Mouse (Mus musculus): ENCODE data around the gene Slc25a16.
"Not testable (repeated sequence)": the region's sequence is repeated elsewhere in the genome, so short reads cannot be mapped to it uniquely, and the experiment has no call there.

Slc25a16 gene

GRCm38 (mm10) chr10:62902829-62903228 is 17.6 kb upstream of the Slc25a16 start:
- DNase-seq (ENCODE audit: low read depth, low spot score): no peak

GRCm38 (mm10) chr10:62906336-62906735 is 14.1 kb upstream of the Slc25a16 start:
- DNase-seq (ENCODE audit: low read depth, low spot score): no peak

GRCm38 (mm10) chr10:62908896-62909295 is 11.5 kb upstream of the Slc25a16 start, which contains the start of gene Tet1:
Gene Tet1 (minus strand): TSS chr10:62908996.
- DNase-seq (ENCODE audit: low read depth, low spot score): not testable (repeated sequence)

- no peak for DNase-seq (ENCODE audit: low read depth, low spot score)
Observed at GRCm38 (mm10) chr10:62911120-62911519, 9.3 kb upstream of the Slc25a16 start.

GRCm38 (mm10) chr10:62918985-62919384 is 1.4 kb upstream of the Slc25a16 start:
- no peak for DNase-seq (ENCODE audit: low read depth, low spot score)

- no peak for DNase-seq (ENCODE audit: low read depth, low spot score)
Observed at GRCm38 (mm10) chr10:62920766-62921156, 328 bp downstream of the Slc25a16 start.

- DNase-seq (ENCODE audit: low read depth, low spot score): no peak
Observed at GRCm38 (mm10) chr10:62924096-62924635, 3.7 kb downstream of the Slc25a16 start.

GRCm38 (mm10) chr10:62932381-62932780 is 11.9 kb downstream of the Slc25a16 start:
- DNase-seq (ENCODE audit: low read depth, low spot score): no peak

GRCm38 (mm10) chr10:62944975-62945580 is 24.6 kb downstream of the Slc25a16 start:
- no peak for DNase-seq (ENCODE audit: low read depth, low spot score)

- peak; percentile 88 for DNase-seq (ENCODE audit: low read depth, low spot score)
Observed at GRCm38 (mm10) chr10:62946738-62947471, 26.5 kb downstream of the Slc25a16 start, which contains the start of gene Dna2. Gene Dna2 (plus strand): TSS chr10:62947026.

GRCm38 (mm10) chr10:62948551-62948950 is 28.1 kb downstream of the Slc25a16 start:
- DNase-seq (ENCODE audit: low read depth, low spot score): no peak

- no peak for DNase-seq (ENCODE audit: low read depth, low spot score)
Observed at GRCm38 (mm10) chr10:62963956-62964355, 43.5 kb downstream of the Slc25a16 start.

GRCm38 (mm10) chr10:62965796-62966195 is 45.4 kb downstream of the Slc25a16 start:
- no peak for DNase-seq (ENCODE audit: low read depth, low spot score)

GRCm38 (mm10) chr10:62966291-62966690 is 45.9 kb downstream of the Slc25a16 start:
- no peak for DNase-seq (ENCODE audit: low read depth, low spot score)

GRCm38 (mm10) chr10:62971821-62972220 is 51.4 kb downstream of the Slc25a16 start:
- DNase-seq (ENCODE audit: low read depth, low spot score): no peak

GRCm38 (mm10) chr10:62979667-62980038 is 59.2 kb downstream of the Slc25a16 start:
- DNase-seq (ENCODE audit: low read depth, low spot score): no peak

- DNase-seq (ENCODE audit: low read depth, low spot score): peak; percentile 92
Observed at GRCm38 (mm10) chr10:62980039-62980954, 59.9 kb downstream of the Slc25a16 start, which contains the start of gene Rufy2. Gene Rufy2 (plus strand): TSS chr10:62980223.

- DNase-seq (ENCODE audit: low read depth, low spot score): peak; percentile 91
Observed at GRCm38 (mm10) chr10:62984072-62984471, 63.6 kb downstream of the Slc25a16 start.

GRCm38 (mm10) chr10:62984495-62984894 is 64.1 kb downstream of the Slc25a16 start:
- DNase-seq (ENCODE audit: low read depth, low spot score): no peak

GRCm38 (mm10) chr10:62987341-62987740 is 66.9 kb downstream of the Slc25a16 start:
- DNase-seq (ENCODE audit: low read depth, low spot score): peak; percentile 51

GRCm38 (mm10) chr10:62990636-62991035 is 70.2 kb downstream of the Slc25a16 start:
- no peak for DNase-seq (ENCODE audit: low read depth, low spot score)

- DNase-seq (ENCODE audit: low read depth, low spot score): no peak
Observed at GRCm38 (mm10) chr10:62993991-62994390, 73.6 kb downstream of the Slc25a16 start.

Data from CD4-positive helper T cell, adult 2 months (primary cell).